Mouse (Mus musculus): Measurements from ENCODE around the gene Mrpl52. TPM values are rescaled to one million over a fixed set of nuclear protein-coding genes. Genes with fewer than 3 reads are reported as not detected.

Mrpl52 gene
- 274 and 289 TPM in 2 replicates for polyA plus RNA-seq (2014; fragmentation: Nextera tagmentation; extraction: Ambion mirVana)

DNA sequence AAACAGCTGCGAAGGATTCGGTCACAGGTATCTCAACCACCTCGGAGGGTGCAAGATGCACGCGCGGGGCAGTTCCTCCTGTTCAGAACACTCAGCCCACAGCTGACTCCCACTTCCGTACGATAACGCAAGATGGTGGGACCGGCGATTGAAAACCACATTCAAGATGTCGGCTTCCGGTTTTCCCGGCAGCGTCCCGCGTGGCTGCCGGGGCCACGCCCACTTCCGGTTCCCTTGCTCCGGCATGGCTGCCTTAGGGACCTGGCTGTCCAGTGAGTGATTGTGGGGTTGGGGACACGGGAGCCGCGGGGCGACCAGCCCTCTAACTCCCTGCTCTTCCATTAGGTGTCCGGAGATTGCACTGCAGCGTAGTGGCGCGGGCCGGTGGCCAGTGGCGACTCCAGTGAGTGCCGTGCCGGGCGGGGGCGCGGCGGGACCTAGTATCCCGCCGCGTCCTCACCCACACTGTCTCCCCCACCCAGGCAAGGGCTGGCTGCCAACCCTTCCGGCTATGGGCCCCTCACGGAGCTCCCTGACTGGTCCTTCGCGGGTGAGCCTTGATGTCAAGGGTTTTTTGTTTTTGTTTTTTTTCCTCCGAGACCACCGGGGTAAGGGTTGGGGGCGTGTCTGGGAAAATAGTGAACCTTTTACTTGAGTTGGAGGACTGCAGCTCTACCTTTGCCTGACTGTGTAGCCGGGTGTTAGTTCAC, at the start of gene Mrpl52:
TSS of gene Mrpl52 (plus strand) at position 221 of the 710 bp plus-strand sequence.
- no peaks in the 10 kb centered on the region for H3K9me3 ChIP-seq (replicated peaks; ENCODE audit: control insufficient read depth, low read length)
- ATAC-seq (peak; percentile 83), DNase-seq (ENCODE audit: low spot score) (peak; percentile 97)
- H3K9ac ChIP-seq (ENCODE audit: low read length): peak within 1 kb of the TSS; percentile 65
- H3K27ac ChIP-seq (ENCODE audit: low read depth, low read length): peak within 1 kb of the TSS; percentile 76
- H3K4me2 ChIP-seq (ENCODE audit: low read length): peak within 1 kb of the TSS; percentile 64
- peaks cover 15% of the 10 kb centered on the region for H3K36me3 ChIP-seq (ENCODE audit: control insufficient read depth, insufficient read depth, low read length)
- under 1% methylated on average over 48 of the region's 48 CpGs for WGBS
- H3K4me1 ChIP-seq (ENCODE audit: control insufficient read depth, insufficient read depth, low read length): peaks cover 22% of the 10 kb centered on the region
- H3K27me3 ChIP-seq (replicated peaks; ENCODE audit: control insufficient read depth, insufficient read depth, low read length): no peaks in the 10 kb centered on the region
- H3K4me3 ChIP-seq (ENCODE audit: low read depth, low read length): peak within 1 kb of the TSS; percentile 86

DNA sequence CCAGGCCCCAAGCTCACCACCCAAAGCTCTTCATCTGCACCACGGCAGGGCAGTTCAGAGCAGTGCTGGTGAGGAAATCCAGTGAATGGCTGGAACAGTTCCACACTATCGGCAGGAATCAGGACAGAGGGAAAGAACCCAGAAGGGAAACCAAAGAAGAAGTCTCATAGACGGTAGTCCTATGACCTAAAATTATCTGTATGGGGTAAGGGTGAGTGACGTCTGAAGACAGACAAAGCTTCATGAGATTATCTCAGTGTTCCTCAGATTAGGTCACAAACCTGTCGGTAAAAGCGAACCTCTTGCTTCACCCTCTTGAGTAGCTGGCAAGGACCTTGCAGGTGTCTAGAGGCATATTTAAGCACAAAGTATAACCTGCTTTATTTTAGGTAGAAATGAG, 49.5 kb upstream of the Mrpl52 start:
- H3K36me3 ChIP-seq (ENCODE audit: control insufficient read depth, insufficient read depth, low read length): no peaks in the 10 kb centered on the region
- no peak overlapping the region for H3K4me3 ChIP-seq (ENCODE audit: low read depth, low read length)
- 91% methylated on average over 6 of the region's 6 CpGs for WGBS
- no peak for ATAC-seq
- H3K27ac ChIP-seq (ENCODE audit: low read depth, low read length): no peak overlapping the region
- no peak overlapping the region for H3K9ac ChIP-seq (ENCODE audit: low read length)
- H3K4me1 ChIP-seq (ENCODE audit: control insufficient read depth, insufficient read depth, low read length): no peaks in the 10 kb centered on the region
- H3K4me2 ChIP-seq (ENCODE audit: low read length): no peak overlapping the region
- H3K9me3 ChIP-seq (replicated peaks; ENCODE audit: control insufficient read depth, low read length): no peaks in the 10 kb centered on the region
- no peaks in the 10 kb centered on the region for H3K27me3 ChIP-seq (replicated peaks; ENCODE audit: control insufficient read depth, insufficient read depth, low read length)
- no peak for DNase-seq (ENCODE audit: low spot score)

- Histone ChIP-seq H3K9ac (ENCODE audit: low read length) (no peak overlapping the region), H3K4me2 (ENCODE audit: low read length) (no peak overlapping the region), H3K9me3 (replicated peaks; ENCODE audit: control insufficient read depth, low read length) (no peaks in the 10 kb centered on the region), H3K27me3 (replicated peaks; ENCODE audit: control insufficient read depth, insufficient read depth, low read length) (no peaks in the 10 kb centered on the region), H3K36me3 (ENCODE audit: control insufficient read depth, insufficient read depth, low read length) (no peaks in the 10 kb centered on the region), H3K4me3 (ENCODE audit: low read depth, low read length) (no peak overlapping the region), H3K27ac (ENCODE audit: low read depth, low read length) (no peak overlapping the region), H3K4me1 (ENCODE audit: control insufficient read depth, insufficient read depth, low read length) (no peaks in the 10 kb centered on the region)
- DNase-seq (ENCODE audit: low spot score): no peak
- WGBS: 84% methylated on average over 13 of the region's 13 CpGs
- ATAC-seq: no peak
These were observed 47.1 kb upstream of the Mrpl52 start for GRCm38 (mm10) chr14:54379571-54379970.

- ATAC-seq (no peak), DNase-seq (ENCODE audit: low spot score) (no peak)
- Histone ChIP-seq H3K4me3 (ENCODE audit: low read depth, low read length) (no peak overlapping the region), H3K4me2 (ENCODE audit: low read length) (no peak overlapping the region), H3K9ac (ENCODE audit: low read length) (no peak overlapping the region), H3K27me3 (replicated peaks; ENCODE audit: control insufficient read depth, insufficient read depth, low read length) (no peaks in the 10 kb centered on the region), H3K36me3 (ENCODE audit: control insufficient read depth, insufficient read depth, low read length) (no peaks in the 10 kb centered on the region), H3K4me1 (ENCODE audit: control insufficient read depth, insufficient read depth, low read length) (no peaks in the 10 kb centered on the region), H3K9me3 (replicated peaks; ENCODE audit: control insufficient read depth, low read length) (no peaks in the 10 kb centered on the region), H3K27ac (ENCODE audit: low read depth, low read length) (no peak overlapping the region)
- 67% methylated on average over 4 of the region's 4 CpGs for WGBS
These were observed 46.1 kb upstream of the Mrpl52 start for GRCm38 (mm10) chr14:54380616-54381015.

DNA sequence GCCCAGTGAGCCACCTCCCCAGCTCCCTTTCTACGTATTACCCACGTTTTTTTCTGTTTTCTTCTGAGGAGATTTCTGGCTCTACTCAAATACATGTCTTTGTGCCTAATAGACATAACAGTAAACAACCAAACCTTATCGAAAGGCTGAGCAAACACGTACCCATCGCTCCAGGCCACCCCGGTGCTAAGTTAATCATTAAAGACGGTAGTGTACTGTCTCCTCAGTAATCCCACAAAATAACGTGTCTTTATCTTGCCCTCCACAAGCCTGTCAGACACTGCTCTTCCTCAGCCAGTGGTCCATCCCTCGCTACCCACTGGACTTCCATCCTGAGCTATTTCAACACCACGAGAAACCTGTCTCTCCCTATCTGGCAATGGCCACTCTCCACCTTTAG, 44.9 kb upstream of the Mrpl52 start:
- H3K36me3 ChIP-seq (ENCODE audit: control insufficient read depth, insufficient read depth, low read length): no peaks in the 10 kb centered on the region
- no peak overlapping the region for H3K9ac ChIP-seq (ENCODE audit: low read length)
- no peak for ATAC-seq
- H3K9me3 ChIP-seq (replicated peaks; ENCODE audit: control insufficient read depth, low read length): no peaks in the 10 kb centered on the region
- DNase-seq (ENCODE audit: low spot score): no peak
- H3K27me3 ChIP-seq (replicated peaks; ENCODE audit: control insufficient read depth, insufficient read depth, low read length): no peaks in the 10 kb centered on the region
- H3K4me3 ChIP-seq (ENCODE audit: low read depth, low read length): no peak overlapping the region
- H3K4me1 ChIP-seq (ENCODE audit: control insufficient read depth, insufficient read depth, low read length): no peaks in the 10 kb centered on the region
- H3K4me2 ChIP-seq (ENCODE audit: low read length): no peak overlapping the region
- H3K27ac ChIP-seq (ENCODE audit: low read depth, low read length): no peak overlapping the region
- WGBS: 84% methylated on average over 10 of the region's 10 CpGs

DNA sequence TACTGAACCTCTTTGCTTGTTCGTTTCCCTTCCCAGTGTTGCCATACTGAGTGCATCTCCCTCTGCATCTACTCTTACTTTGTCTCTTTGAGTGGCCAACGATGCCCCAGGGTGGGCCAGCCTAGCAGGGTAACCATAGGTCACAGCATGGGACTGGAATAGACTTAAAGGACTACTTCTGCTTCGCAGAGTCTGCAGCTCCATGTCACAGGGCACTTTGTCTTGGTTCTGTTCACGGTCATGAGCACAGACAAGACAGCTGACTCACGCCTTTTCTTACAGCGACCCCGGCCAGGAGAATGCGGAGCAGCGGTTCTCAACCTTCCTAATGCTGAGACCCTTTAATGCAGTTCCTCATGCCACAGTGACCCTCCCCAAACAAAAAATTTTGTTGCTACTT, 44.1 kb upstream of the Mrpl52 start:
- no peaks in the 10 kb centered on the region for H3K9me3 ChIP-seq (replicated peaks; ENCODE audit: control insufficient read depth, low read length)
- no peaks in the 10 kb centered on the region for H3K4me1 ChIP-seq (ENCODE audit: control insufficient read depth, insufficient read depth, low read length)
- no peaks in the 10 kb centered on the region for H3K27me3 ChIP-seq (replicated peaks; ENCODE audit: control insufficient read depth, insufficient read depth, low read length)
- ATAC-seq (no peak), DNase-seq (ENCODE audit: low spot score) (no peak)
- H3K4me2 ChIP-seq (ENCODE audit: low read length): no peak overlapping the region
- no peak overlapping the region for H3K9ac ChIP-seq (ENCODE audit: low read length)
- H3K36me3 ChIP-seq (ENCODE audit: control insufficient read depth, insufficient read depth, low read length): no peaks in the 10 kb centered on the region
- whole genome bisulfite sequencing: 59% methylated on average over 9 of the region's 9 CpGs
- no peak overlapping the region for H3K27ac ChIP-seq (ENCODE audit: low read depth, low read length)
- no peak overlapping the region for H3K4me3 ChIP-seq (ENCODE audit: low read depth, low read length)

DNA sequence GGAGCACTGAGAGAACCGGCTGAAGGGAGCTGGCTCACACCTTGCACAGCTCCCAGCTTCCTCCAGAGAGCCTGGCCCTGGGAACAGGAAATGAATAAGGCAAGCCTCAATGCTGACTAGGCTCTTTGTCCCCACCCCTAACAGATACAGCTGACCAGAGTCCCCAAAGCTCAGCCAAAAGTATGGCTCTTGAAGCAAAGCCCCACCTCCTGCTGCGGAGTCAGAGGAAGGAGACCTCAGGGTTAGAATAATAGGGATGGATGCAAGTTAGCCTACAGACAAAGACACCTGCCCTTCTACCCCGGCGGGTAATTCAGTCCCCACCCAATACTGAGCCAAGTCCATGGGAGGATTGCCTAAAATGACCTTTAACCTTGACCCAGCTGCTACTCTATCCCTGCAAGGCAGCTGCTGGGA, 43.3 kb upstream of the Mrpl52 start:
- Histone ChIP-seq H3K4me1 (ENCODE audit: control insufficient read depth, insufficient read depth, low read length) (no peaks in the 10 kb centered on the region), H3K4me3 (ENCODE audit: low read depth, low read length) (no peak overlapping the region), H3K4me2 (ENCODE audit: low read length) (no peak overlapping the region), H3K9ac (ENCODE audit: low read length) (no peak overlapping the region), H3K36me3 (ENCODE audit: control insufficient read depth, insufficient read depth, low read length) (no peaks in the 10 kb centered on the region), H3K27ac (ENCODE audit: low read depth, low read length) (no peak overlapping the region; the same call in 1 of the 2 replicates), H3K27me3 (replicated peaks; ENCODE audit: control insufficient read depth, insufficient read depth, low read length) (no peaks in the 10 kb centered on the region), H3K9me3 (replicated peaks; ENCODE audit: control insufficient read depth, low read length) (no peaks in the 10 kb centered on the region)
- DNase-seq (ENCODE audit: low spot score): no peak
- 70% methylated on average over 4 of the region's 4 CpGs for WGBS
- ATAC-seq: no peak

DNA sequence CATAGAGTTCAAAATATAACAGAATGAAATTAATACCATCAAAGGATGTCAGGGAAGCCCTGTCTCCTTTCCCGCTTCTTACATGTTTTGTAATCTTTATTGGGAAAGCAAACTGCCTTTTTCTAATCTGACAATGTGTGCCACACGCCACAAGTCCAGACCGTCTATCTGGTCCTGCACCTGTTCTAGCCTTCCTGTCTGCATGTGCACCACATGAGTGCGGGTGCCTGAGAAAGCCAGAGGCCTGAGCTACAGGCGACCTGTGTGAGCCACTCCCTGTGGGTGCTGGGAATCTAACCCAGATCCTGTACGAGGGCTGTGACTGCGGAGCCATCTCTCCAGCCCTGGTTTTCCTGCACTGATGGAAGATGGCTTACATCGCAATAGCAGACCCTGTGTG, 42.3 kb upstream of the Mrpl52 start:
- no peaks in the 10 kb centered on the region for H3K36me3 ChIP-seq (ENCODE audit: control insufficient read depth, insufficient read depth, low read length)
- DNase-seq (ENCODE audit: low spot score): no peak
- ATAC-seq: no peak
- H3K9ac ChIP-seq (ENCODE audit: low read length): no peak overlapping the region
- no peaks in the 10 kb centered on the region for H3K9me3 ChIP-seq (replicated peaks; ENCODE audit: control insufficient read depth, low read length)
- H3K4me1 ChIP-seq (ENCODE audit: control insufficient read depth, insufficient read depth, low read length): no peaks in the 10 kb centered on the region
- H3K27ac ChIP-seq (ENCODE audit: low read depth, low read length): no peak overlapping the region
- WGBS: 91% methylated on average over 8 of the region's 8 CpGs
- no peak overlapping the region for H3K4me2 ChIP-seq (ENCODE audit: low read length)
- no peaks in the 10 kb centered on the region for H3K27me3 ChIP-seq (replicated peaks; ENCODE audit: control insufficient read depth, insufficient read depth, low read length)
- H3K4me3 ChIP-seq (ENCODE audit: low read depth, low read length): no peak overlapping the region

- H3K4me1 ChIP-seq (ENCODE audit: control insufficient read depth, insufficient read depth, low read length): no peaks in the 10 kb centered on the region
- no peak overlapping the region for H3K4me3 ChIP-seq (ENCODE audit: low read depth, low read length)
- 88% methylated on average over 7 of the region's 7 CpGs for WGBS
- H3K9ac ChIP-seq (ENCODE audit: low read length): no peak overlapping the region
- no peaks in the 10 kb centered on the region for H3K9me3 ChIP-seq (replicated peaks; ENCODE audit: control insufficient read depth, low read length)
- no peak for ATAC-seq
- no peak for DNase-seq (ENCODE audit: low spot score)
- H3K4me2 ChIP-seq (ENCODE audit: low read length): no peak overlapping the region
- no peak overlapping the region for H3K27ac ChIP-seq (ENCODE audit: low read depth, low read length)
- no peaks in the 10 kb centered on the region for H3K36me3 ChIP-seq (ENCODE audit: control insufficient read depth, insufficient read depth, low read length)
- H3K27me3 ChIP-seq (replicated peaks; ENCODE audit: control insufficient read depth, insufficient read depth, low read length): no peaks in the 10 kb centered on the region
These were observed 40.6 kb upstream of the Mrpl52 start for GRCm38 (mm10) chr14:54385968-54386618.

Measured in forebrain, embryonic 14.5 days (tissue).